Mouse (Mus musculus) frontal cortex, postnatal 10 days (tissue): ENCODE measurements around the gene Sec63.

Experiments used
- DNase-seq, 2 experiments: peaks; one replicate each; pipeline ENCODE4 v3.0.0; 2022; ENCODE audit warnings: low spot score in 2 of 2, mixed read lengths in 1 of 2

Sec63 gene

DNA sequence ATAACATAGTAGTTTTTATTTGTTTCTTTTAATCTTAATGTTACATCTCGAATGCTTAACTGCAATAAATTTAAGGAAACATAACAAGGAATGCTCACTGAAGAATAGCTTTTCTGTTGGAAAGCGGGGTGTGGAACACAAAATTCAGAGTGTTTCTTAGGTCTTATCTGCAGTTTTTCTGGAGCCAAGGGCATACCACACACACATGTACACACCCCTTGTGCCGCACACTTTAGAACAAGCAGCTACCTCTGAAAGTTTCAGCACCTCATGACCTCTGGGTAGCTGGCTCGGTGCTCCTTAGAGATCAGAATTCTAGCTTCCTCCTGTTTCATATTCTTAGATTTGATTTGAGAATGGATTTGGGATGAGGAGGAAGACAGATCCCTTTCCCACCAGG lies 101.5 kb downstream of the Sec63 start:
- DNase-seq: no peak

DNA sequence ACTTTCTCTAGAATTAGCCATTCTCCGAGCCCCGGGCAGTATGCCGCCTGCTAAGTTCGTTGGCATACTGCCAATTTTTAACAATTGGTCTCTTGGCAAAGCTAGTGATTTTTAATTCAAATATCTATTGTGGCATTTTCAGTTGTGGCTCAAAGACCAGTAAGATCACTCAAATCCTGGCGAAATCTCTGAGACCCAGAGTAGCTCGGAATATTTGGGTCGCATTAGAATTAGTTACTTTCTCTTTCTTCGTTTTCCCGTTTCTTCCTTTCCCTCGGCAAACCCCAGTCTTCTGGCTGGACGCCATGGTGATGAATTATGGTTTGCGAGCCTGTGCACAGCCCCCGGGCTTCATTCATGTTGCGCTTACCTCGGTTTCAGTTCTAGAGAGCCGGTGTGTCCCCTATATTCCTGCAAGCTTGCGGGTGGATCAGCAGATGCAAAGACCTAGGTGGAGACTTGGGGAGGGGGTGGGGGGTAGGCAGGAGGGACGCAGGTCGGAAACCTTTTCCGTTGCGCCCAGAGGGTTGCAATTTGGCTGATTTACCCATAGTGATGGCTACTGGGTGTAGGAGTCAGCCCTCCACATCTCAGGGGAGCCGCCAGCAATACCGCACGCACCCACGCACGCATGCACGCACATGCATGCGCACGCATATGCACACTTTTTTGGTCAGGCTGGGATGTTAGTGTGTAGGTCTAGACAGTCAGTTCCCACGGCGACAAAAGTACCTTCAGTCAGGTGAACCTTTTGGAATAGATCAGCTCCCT lies 102.5 kb downstream of the Sec63 start:
- peak in 1 of 2 experiments; percentile 48 for DNase-seq

DNA sequence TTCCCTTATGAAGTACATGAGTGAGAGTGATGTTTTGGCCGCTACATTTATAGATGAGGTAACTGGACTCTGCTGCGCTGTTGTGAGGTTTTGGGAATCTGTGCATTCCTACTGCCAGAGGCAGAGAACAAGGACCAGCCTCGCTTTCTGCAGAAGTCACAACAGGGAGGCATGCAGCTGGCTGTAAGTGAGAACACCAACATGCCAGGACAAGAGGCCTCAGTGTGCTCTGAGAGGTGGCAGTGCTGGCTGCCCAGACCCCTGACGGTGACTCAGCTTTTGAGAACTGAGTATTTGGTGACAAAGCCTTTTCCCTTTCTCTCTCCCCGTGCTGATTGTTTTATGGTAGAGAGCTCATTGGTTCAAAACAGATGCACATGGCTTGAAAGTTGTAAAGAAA lies 103.4 kb downstream of the Sec63 start:
- no peak for DNase-seq

DNA sequence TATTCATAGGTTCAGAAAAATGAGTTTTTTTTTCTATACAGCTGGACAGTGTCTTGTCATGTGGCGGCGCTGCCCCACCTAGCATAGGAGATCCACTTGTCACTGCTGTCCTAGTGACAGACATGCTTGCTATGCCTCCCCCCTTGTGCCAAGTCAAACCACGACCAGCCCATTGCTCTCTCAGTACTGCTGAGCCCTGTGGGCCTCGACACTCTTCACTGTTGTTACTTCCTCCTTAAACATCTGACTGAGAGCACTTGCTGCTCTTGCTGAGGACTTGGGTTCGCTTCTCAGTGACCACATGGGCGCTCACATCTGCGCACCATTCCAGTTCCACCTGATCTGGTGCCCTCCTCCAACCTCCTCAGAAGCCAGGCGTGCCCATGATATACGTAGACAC lies 107.1 kb downstream of the Sec63 start:
- DNase-seq: no peak

DNA sequence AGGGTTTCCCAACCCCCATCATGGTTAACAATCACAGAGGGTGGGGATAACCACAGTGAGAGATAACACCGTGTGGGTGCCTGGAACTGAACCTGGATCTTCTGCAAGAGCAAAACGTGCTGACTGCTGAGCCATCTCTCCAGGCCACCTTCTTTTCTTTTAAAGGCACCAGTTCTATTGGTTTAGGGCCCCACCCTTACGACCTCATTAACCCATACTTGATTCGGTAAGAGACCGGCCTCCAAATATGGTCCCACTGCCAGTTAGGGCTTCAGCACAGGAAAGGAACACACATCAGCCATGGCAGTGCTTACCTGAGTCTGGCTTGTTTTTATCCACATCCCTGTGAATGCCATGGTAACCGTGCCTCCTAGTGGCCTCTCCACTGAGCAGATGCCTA lies 108.2 kb downstream of the Sec63 start:
- DNase-seq: no peak

DNA sequence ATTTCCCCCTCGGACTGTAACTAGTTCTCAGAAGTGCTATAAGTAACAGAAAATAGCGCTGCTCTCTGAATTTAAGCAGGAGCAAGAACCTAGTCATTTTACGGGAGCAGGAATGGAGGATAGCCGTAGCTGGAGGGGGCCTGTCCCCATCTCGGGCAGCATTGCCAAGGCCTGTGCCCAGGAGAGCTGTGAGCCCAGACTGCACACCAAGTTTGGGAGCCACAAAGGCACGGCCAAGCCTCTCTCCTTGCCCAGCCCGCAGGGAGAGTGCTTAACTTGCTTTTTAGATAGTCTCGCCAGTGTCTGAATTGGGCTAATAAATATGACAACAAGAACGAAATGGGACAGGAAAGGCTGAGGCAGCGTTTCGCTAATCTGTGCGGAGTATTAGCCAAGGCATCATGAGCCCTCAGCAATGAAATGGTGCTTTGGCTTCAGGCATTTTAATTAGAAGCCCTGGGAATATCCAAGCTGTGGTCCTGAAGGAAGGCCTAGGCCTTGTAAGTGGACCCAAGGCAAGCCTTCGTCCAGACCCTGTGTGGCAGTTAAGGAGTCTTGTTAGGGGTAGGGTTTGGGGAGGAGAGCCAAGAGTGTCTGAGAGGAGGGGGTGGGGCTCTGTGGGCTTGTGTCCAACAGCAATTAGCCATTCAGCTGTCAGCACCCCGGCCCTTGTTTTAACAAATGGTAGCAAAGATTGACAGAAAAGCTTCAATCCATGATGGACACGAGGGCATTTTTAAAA lies 111.1 kb downstream of the Sec63 start:
- DNase-seq: no peak

DNA sequence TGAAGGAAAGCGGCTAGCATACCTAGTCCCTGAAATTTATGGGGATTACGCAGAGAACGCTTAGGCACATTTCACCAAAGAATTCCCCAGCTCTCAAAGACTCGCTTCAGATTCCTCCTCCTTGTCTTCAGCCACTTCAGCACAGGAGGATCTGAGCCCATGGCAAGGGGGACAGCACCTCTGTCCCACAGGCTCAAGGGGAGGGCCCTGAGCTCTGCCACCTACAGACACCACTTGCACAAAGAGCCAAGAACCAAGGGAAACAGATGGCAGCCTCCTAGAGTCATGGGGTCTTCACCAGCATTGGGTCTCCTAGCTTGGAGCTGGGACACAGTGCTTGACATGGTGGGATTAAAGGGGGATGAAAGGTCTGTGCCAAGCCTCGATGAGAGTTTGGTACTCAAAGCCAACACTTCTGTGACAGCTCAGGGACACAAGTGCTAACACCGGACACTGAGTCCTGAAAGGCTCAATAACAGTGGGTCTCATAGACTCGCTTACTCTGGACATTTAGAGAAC lies 111.8 kb downstream of the Sec63 start:
- DNase-seq: no peak

DNA sequence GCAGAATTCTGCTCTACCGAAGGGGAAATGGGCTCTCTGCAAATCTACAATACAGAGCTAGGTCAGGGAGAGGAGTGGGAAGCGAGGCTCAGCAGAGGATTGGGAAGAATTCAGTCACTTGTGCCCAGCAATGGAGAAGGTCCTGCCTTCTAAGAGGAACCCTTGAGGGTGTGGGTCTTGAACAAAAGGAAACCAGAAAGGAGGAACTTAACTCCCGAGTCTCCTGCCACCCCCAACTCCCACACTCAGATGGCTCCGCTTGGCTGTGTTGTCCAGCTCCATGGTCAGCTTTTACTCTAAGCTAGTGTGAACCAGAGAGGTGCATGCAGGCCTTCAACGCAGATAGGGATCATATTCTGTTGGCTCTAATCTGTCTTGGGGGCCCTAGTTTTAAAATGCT lies 114.9 kb downstream of the Sec63 start:
- no peak for DNase-seq

DNA sequence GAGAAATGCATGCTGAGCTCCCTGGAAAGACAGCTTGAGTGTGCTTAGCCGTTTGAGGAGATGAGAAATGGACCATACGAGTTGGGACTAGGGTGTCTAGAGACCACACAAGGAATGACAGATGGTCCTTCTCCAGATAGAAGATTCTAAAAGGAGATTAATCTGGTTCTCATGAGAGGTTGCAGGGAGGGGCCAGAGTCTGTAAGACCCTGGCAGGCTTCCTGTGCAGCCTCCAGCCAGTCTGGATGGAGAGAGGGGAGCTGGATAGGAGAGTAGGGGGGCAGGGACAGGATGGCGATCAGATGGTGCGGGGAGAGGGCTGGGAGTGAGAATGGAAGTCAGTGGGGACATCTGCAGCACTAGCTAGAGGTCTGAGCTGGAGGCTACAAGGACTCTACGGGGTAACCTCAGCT lies 118.0 kb downstream of the Sec63 start:
- DNase-seq: no peak

DNA sequence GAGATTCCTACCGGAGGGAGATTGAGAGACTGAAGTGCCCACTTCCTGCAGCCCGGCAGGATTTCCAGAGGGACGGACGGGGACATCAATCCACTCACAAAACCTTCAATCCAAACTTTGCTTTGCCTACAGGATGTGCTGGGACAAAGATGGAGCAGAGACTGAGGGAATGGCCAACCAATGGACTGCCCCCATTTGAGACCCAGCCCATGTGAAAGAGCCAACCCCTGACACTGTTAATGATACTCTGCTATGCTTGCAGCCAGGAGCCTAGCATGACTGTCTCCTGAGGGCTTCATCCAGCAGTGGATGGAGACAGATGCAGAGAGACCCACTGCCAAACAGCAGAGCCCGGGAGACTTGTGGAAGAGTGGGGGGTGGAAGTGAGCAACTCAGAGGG lies 118.4 kb downstream of the Sec63 start:
- no peak for DNase-seq
